Mouse (Mus musculus) common myeloid progenitor, adult 5-6 weeks (primary cell): ENCODE measurements around the gene Smyd2. TPM values are rescaled to one million over a fixed set of nuclear protein-coding genes. Genes with fewer than 3 reads are reported as not detected.

ENCODE experiments used
- ATAC-seq: replicated peaks from 2 replicates; pipeline ENCODE4 v1.8.0; 2016; ENCODE audit warnings: low read depth, mild to moderate bottlenecking, moderate TSS enrichment, inconsistent platforms; ENCODE audit not compliant: poor library complexity, severe bottlenecking
- total RNA-seq: library from RNA; stranded (forward); fragments of 200-1000, 187-1606 nt; gene quantifications from 2 replicates; pipeline ENCODE4 v1.2.3, GENCODE M21; 2017

Smyd2 gene
- 125 and 146 TPM in 2 replicates for total RNA-seq

DNA sequence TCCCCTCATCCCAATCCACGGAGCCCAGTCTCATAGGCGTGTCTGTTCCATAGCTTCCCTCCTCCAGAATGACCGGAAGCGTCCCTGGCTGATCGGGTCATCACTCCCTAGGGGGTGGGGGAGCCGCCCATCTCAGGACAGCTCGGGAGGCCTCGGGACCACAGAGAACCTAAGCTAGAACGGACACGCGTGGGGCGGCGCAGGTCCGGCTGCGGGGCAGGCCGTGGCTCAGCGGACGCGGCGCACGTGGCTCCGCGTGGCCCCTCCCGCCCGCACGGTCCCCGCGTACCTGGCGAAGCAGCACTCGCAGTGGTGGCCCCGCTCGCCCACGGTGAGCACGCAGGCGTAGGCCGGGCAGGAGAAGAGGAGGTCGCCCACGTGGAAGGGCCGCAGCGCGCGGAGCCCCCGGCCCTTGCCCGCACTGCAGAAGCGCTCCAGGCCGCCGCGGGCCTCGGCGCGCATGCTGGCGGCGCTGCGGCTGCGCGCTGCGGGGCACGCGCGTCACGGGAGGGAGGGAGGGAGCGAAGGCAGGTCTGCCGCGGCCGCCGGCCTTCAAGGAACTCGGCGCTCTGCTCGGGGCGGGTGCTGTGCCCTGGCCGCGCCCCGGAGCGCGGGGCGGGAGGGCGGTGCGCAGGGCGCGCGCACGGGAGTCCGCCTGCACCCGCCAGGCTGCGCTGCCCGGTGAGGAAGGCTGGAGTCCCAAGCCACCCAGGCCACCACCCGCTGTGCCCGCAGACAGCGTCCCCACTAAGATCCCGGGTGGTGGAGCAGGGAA, at the start of gene Smyd2:
TSS of gene Smyd2 (minus strand) at position 546 of the 775 bp plus-strand sequence.
- peak; percentile 81 for ATAC-seq

DNA sequence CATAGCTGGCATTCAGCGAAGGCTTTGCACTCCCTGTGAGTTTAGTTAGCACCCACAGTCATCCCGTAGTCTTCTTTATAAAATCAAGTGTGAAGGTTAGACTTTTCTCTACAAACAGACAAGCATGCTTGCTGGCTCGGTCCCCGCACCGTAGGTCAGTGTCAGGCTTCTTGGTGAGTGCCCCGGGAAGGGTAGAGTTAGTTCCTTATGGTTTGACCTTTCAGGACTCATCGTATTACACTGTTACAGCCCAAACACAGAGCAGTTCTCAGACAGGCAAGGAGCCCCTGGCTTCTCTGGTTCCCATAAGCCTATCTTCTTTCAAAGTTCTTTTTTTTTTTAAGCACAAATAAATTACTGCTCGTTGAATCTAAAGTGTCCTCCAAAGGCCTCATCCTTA, 48.2 kb upstream of the Smyd2 start:
- no peak for ATAC-seq

DNA sequence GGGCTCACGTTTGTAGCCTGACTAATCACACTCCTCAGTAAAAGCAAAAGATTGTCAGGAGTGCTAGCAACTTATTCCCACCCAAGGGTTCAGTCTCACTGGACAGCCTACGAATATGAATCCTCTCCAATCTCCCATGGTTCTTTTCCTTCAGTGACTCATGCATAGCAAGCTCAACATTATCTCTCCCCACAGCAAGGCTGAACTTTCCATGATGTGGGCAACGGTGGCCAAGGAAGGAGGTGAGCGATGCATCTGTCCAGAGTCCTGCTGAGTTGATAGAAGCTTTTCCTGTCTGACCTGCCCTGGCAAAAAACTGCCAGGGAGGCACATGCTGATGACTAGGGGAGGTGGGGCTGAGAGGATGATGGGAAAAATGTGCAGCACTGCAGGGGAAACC, 45.9 kb upstream of the Smyd2 start:
- ATAC-seq, result no peak

DNA sequence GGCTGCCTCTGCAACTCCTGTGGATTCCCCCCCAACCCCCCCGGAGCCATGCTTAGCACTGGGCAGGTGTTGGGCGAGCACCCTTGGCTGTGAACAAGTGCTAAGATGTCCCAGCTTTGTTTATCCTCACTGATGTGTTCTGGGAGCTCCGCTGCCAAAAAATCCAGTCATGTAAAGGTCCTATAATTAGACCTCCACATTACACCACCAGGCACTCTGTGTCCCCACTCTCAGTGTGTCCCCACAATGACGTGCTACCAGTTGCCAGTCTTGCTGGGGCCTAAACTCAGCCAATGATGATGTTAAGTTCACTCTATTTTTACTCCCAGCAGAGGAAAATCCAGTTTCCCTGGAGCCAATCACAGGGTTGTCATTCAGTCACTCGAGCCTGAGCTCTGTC, 38.3 kb upstream of the Smyd2 start:
- ATAC-seq, result no peak

DNA sequence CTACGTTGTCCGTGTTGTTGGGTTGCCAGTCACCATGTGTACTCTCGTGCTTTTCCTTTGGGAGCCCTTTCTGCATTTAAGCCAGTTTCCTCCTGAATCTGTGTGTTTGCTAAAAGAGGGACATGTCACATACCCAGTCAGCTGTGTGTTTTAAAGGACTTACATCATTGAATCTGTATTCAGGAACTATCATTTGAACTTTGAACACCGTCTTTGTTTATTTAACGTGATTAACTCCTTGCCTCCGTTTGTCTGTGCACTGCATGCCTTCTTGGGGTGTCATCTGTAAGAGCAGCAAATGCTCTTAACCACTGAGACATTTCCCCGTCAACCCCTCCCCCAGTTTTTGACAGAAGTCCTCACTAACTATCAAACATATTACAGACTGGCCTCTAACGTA, 37.6 kb upstream of the Smyd2 start:
- no peak for ATAC-seq

DNA sequence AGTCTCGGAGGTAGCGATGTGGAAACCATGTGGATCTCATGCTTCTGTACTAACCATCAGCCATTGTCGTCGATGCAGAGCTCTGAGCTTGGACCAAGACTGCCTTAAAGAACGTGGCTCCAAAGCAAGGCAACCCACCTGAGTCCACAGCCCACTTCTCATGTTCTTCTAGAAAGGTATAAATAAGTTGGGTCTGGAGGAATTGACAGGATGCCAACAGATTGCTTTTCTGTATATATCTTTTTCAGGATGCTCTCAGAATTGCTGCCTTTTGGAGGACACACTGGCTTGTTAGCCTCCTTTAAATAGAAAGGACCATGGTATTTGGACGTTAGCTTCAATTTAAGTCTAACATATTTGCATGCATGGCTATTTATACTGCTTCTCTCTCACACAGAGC, 29.7 kb upstream of the Smyd2 start:
- ATAC-seq, result no peak

DNA sequence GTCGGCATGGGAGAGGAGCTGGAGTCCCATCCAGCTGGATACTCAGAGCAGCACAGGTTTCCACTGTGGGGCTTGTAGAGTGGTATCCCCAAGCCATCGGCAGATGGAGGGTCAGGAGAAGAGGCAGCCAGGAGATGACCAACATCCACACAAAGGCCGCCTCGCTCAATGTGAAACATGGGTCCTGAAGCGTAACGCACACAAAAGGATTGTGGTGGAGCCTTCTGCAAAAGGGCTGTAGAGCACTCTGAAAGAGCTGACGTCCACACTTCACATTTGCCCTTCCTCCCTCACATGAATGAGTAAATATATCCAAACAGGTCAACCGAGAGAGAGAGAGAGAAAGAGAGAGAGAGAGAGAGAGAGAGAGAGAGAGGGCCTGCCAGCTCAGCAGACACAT, 25.2 kb upstream of the Smyd2 start:
- no peak for ATAC-seq

DNA sequence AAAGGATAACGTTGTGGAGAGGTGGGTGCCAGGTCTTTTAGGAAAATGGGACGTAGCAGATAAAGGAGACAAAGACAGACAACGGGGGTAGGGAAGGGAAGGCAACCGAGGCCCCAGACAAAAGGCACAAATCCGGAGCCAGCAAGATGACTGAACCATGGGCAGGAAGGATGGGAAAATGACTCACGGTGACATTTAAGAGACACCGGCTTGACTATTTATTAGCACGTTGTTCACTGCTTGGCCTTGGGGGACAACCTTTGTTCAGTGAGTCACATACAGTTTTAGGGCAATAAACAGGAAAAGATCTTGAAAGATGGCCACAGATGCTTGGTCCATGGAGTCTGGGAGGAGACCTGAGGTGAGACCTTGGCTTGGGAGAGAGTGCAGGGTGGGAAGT, 24.0 kb upstream of the Smyd2 start:
- no peak for ATAC-seq

DNA sequence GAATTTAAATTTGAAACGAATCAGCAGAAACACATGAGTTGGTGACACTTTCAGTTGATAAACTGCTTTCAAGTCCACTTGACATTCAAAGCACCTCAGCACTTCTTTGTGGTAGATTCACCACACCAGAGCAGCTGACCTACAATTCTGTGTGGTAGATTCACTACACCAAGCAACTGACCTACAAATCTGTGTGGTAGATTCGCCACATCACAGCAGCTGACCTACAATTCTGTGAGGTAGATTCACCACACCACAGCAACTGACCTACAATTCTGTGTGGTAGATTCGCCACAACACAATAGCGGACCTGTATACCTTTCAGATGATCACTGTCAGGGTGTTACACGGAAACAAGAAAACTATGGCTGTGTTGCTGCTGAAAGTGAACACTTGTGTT, 19.6 kb upstream of the Smyd2 start:
- ATAC-seq, result no peak

DNA sequence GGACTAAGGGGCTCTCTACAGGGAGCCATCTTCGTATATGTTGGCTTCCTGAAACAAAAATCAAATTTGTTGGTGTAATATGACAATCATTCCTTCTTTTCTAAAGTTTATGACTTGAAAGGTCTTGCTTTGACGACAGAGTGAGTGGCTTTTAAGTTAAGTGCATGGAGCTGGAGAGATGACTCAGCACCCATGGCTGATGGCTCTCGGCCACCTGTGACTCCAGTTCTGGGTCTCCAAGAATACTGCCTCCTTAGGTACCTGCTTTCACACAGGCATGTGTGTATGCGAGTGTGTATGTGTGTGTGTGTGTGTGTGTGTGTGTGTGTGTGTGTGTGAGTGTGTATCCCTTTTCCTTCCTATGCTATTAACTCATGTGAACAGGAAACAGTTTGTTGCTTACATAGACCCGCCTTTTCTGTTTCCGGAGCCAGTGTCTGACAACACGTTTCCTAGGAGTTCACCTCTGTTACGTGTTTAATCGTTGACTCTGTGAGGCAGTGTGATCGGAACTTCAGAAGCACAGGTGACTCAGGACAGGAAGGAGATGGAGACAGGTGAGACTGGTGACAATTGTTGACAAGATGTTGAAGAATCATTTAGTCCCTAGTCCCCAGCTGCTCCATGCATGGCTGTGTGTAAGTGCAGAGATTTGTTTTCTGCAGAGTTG, 14.4 kb upstream of the Smyd2 start:
- ATAC-seq, result 0 out of 2 replicates have a peak, but pooled peaks have one; percentile 17

DNA sequence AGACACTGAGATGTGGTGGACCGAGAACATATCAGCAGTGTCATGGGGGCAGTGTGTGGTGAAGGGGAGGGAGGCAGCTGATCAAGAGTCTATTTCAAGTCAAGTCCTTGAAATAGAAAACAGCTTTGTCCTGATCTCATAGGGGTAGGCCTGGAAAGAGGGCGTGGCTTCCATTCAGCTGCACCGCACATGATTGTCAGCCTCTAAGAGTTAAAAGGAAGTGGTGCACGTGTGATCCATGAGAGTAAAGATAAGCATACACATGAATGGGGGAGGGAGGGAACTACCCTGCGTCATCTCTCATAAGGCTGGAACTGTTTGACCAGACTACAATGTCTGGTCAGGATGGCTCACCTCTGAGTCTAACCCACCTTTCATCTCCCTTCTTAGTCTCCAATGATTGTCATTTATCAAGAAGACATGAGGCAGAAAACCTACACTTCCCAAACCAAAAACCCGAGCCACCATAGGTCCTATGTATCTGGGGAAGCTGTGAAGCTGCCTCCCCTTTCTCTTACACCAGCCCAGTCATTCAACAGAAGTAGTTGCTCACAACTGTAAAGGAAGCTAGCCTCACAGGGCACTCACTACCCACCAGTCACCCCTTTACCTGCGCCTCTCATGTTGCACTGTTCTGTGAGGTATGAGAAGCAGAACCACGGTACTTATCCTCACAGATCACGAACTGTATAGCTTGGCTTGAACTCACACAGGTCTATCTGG, 11.5 kb upstream of the Smyd2 start:
- ATAC-seq, result peak; percentile 96

DNA sequence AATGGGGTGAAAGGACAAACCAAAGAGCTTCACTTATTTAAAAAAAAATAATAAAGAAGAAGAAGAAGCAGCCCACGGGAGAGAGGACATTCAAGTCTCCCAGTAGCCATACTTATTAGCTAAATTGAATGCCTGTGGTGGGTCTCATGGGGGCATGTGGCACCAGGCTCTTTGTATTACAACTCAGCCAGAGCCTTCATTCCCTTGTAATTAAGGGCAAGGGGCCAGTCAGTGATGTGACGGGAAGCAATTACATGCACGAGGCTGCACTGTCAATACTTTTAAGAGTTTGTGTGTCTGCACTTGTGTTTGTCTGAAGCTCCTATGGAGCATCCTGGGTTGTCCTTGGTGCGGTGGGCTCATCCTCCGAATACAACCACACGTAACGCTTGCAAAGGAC, 10.8 kb upstream of the Smyd2 start:
- no peak for ATAC-seq

DNA sequence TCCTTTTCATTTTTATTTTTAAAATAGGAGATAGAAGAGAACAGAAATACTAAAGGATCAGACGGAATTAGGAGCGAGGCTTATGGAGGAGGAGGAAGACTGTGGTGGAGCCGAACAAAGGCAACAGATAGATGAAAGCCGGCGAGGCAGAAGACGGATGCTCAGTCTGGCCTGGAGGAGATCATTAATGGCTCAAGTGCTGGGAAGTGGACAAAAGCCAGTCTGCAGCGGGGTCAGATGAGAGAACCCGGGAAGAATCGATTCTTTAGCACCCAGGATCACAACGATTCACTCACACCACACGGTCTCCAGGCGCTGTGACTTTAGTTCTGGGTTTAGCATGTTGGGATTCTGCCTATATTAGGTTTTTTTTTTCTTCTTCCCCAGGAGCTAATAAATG, 10.0 kb upstream of the Smyd2 start:
- ATAC-seq, result no peak

DNA sequence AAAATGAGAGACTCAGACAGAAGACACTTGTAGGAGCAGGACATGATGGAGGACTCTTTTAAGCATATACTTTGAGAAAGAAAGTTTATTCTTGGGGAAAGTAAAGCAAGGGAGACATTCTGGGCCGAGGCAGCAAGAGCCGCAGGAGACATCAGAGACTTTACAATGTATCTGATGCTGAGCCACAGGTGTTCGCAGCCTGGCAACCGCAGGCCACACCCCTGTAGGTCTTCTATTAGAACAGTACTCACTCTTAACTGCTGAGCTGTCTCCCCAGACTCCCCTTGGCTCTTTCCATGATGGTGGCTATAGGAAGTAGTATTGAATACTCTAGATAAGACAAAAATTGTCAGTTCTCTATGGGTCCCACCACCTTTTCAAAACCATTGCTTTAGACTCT, 7.7 kb upstream of the Smyd2 start:
- no peak for ATAC-seq

DNA sequence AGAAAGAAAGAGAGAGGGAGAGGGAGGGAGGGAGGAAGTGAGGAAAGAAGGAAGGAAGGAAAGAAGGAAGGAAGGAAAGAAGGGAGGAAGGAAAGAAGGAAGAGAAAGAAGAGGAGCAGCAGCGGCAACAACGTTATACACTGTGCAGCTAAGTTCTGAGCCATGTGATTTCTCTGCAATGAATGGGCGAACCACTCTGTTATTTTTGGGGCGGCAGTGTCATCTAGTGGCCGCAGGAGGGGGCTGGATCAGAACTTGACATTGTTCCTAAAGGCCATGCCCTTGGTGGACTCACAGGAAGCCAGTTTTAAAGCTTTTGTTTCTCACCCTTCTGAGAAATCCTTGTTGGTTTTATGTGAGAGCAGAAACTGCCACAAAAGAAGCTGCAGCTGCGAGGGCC, 5.5 kb upstream of the Smyd2 start:
- peak; percentile 99 for ATAC-seq

DNA sequence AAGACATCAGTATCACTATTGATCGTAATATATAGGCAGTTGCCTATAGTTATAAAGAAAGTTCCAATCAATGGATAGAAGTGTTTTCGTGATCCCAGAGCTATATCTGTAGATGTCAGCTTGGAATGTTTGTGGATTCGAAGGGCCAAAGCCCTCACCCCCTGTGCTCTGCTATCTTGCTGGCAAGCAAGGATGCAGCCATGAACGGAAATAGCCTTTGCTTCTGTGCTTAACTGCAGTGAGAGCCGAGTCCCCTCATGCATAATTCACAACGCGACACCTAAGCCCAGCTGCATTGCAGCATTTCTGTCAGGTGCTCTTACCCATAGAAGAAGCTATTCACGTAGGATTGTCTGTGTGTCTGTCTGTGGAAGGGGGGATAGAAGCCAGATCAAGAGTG, 4.1 kb upstream of the Smyd2 start:
- ATAC-seq, result no peak

DNA sequence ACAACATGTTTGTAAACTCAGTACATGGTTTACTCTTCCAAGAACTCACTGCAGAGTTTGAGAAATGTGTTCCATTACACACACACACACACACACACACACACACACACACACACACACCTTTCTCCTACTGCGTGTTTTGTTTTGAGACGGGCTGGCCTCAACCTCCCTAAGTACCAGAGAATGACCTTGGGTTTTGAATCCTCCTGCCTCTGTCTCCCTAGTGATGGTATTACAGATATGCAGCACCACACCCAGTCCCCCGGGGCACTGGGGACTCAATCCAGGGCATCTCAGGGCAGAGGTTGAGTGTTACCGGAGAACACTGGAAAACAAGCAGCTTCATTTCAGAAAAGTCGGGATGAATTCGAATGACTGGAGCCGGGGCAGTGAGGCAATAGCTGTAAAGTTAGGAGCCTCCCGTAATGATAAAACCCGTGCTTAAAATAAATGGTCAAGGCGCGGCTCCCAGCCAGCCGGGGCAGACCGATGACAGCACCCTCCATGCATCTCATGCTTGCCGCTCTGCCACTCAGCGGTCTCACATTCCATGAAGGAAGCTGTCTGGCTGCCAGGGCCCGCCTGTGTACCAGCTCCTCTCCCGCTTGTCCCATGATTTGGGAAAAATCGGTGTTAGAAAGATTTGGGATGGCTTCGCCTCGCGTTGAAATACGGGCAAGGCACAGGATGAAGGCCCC, 1.9 kb upstream of the Smyd2 start:
- no peak for ATAC-seq

DNA sequence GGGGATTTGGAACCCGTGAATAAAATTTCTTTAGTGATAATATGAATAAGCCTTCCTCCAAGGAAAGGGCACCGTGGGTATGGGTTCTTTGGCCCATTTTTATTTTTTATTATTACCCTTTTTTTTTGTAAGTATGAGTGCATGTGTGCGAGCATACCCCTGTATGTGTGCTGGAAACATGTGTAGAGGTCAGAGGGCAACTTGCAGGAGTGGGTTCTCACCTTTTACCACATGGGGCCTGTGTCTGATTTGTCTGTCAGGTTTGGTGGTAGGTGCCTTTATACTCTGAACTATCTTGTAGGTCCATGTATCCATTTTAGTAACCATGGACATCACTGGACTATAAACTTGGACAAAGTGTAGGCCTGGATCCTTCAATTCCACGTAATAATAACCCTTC, 994 bp upstream of the Smyd2 start:
- ATAC-seq, result no peak

DNA sequence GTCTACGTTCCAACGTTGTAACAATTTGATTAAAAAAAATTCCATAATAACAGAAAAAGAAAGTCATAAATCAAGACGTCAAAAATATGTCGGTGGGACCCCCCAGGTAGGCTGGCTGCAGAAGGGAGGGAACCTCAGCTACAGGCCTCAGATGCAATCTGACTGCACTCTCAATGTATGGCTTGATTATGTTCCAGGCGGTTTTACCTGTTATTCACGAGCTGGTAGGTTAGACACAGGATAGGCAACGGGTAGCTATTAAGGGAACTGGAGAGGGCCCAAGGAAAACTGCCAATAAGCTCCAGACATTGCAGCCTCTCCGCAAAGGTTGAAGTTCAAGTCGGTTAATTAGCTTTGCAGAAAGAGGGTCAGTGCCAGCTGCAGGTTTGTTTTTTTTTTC, 558 bp upstream of the Smyd2 start:
- no peak for ATAC-seq

DNA sequence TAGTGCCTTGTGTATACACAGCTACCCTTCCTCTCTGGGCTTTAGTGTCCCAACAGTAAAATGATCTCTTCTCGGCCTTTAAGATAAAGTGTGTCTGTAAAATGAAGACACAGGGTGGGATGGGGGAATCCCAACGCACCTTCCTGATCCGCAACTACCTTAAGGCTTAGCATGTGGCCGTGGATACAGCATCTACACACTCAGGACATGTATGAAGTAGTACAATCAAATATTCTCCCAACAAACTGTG, 670 bp downstream of the Smyd2 start:
- no peak for ATAC-seq
